Mouse (Mus musculus): ENCODE data around the gene Prkch.

DNA sequence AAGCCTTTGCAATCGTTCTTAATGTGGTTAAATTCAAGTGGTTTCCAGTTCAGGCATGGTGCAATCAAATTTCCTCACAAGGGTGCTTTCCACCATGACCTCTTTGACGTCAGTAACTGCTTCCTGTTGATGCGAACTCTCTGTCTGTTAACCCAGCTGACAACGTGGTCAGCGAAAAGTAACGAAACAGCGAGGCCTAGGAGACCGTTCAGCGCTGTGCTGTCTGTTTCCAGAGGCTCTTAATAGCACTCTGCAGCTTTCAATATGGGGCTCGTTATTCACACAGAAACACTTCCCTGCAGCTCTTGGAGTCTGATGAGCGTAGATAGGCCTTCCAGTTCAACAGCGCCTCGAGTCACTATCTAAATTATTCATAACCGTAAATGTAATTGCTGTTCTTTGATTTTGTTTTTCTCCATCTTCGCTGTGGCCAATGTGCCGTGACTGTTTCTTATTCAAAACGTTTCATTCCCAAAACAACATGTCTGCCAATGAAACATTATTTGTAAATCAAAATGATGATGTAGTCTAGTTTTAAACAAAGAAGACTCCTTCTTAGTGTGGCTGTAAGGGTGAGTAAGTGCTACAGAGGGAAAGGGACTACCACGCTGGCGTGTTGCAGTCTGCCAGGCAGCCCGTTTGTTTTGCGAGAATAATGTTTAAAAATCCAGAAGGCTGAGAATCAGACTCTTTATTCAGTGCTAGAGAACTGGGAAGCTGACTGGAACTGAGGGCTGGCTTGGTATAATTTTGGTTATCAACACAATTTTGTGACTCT, 131.5 kb downstream of the Prkch start:
- TF ChIP-seq CTCF (IDR thresholded peaks at IDR 0.05; ENCODE audit: low read depth) (no peak), EP300 (IDR thresholded peaks at IDR 0.05; ENCODE audit: low read depth) (no peak)
